Mouse (Mus musculus): ENCODE measurements around the gene Defa17. TPM values are rescaled to one million over a fixed set of nuclear protein-coding genes. Genes with fewer than 3 reads are reported as not detected.

Defa17 gene
- not detected for total RNA-seq (2023)

GRCm38 (mm10) chr8:21655480-21655879 is at the start of gene Defa17:
Gene Defa17 (plus strand): TSS chr8:21655780.

GRCm38 (mm10) chr8:21617883-21618282 is 37.7 kb upstream of the Defa17 start, which contains the start of gene Defa26:
Gene Defa26 (plus strand): TSS chr8:21618183.

GRCm38 (mm10) chr8:21665497-21665896 is 9.9 kb downstream of the Defa17 start, which contains the start of gene Defa34:
Gene Defa34 (plus strand): TSS chr8:21665797.

GRCm38 (mm10) chr8:21703545-21703944 is 48.0 kb downstream of the Defa17 start, which contains the start of gene AY761184:
Gene AY761184 (minus strand): TSS chr8:21703645.

Other genes starting within 250 kb of the Defa17 start
- not detected for gene Defa36, start 228.4 kb upstream of the Defa17 start, total RNA-seq (2023)
- not detected for gene Gm7849, start 199.2 kb upstream of the Defa17 start, total RNA-seq (2023)
- not detected for gene Defa20, start 146.5 kb upstream of the Defa17 start, total RNA-seq (2023)
- gene Defa32, start 126.7 kb upstream of the Defa17 start, total RNA-seq (2023), result not detected
- gene Defa37, start 90.4 kb upstream of the Defa17 start, total RNA-seq (2023), result not detected
- not detected for gene Defa28, start 72.8 kb upstream of the Defa17 start, total RNA-seq (2023)
- gene Gm7861, start 61.3 kb upstream of the Defa17 start, total RNA-seq (2023), result not detected
- not detected for gene Defa26, start 37.6 kb upstream of the Defa17 start, total RNA-seq (2023)
- not detected for gene Defa34, start 10.0 kb downstream of the Defa17 start, total RNA-seq (2023)
- gene AY761184, start 47.9 kb downstream of the Defa17 start, total RNA-seq (2023), result not detected
- not detected for gene Defa24, start 78.7 kb downstream of the Defa17 start, total RNA-seq (2023)
- gene Defb50, start 167.8 kb downstream of the Defa17 start, total RNA-seq (2023), result not detected
- gene Defb2, start 184.1 kb downstream of the Defa17 start, total RNA-seq (2023), result not detected
- gene Defb10, start 203.1 kb downstream of the Defa17 start, total RNA-seq (2023), result not detected
- gene Defb9, start 229.6 kb downstream of the Defa17 start, total RNA-seq (2023), result not detected

Measured in B cell, adult 67 days (primary cell).